Comparison of ENCODE assay signal across 8 mouse cellular contexts in the genomic region with DNA sequence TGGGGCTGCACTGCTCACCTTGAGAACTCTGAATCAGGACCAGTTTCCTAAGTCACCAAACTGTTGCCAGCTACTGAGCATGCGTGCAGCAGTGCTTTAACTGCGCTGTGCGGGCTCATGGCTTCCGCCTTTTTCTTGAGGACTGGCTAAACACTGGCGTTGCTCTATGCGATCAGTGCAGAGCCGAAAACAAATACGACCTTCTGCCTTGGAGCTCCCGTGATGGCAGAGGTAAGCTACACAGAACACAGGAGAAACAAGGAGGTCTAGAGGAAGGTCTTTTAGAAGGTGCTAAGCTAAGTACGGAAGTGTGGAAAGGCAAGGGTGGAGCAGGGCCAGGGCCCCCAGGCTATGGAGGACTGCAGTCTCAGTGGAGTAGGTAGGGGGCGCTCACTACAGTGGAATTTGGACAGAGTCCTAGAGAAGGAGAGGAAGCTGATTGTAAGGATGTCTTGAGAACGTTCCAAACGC. TPM values are rescaled to one million over a fixed set of nuclear protein-coding genes. Genes with fewer than 3 reads are reported as not detected.
DNase-seq lines count a peak whose midpoint lies in the region; ATAC-seq and TF ChIP-seq lines count a peak whose summit lies in the region.

No protein-coding gene starts in this region.

- no peak overlapping the region for H3K9ac ChIP-seq in heart, embryonic 16.5 days (ENCODE audit: low read length)

- H3K27ac ChIP-seq in left cerebral cortex, adult 2 months: no peak overlapping the region
- H3K27ac ChIP-seq in heart, embryonic 16.5 days (ENCODE audit: low read length): no peak overlapping the region
- peak overlapping the region; percentile 85 for H3K27ac ChIP-seq in limb, embryonic 10.5 days
- peak overlapping the region; percentile 81 for H3K27ac ChIP-seq in midbrain, embryonic 10.5 days (replicated peaks)

- no peaks in the 10 kb centered on the region for H3K27me3 ChIP-seq in heart, embryonic 16.5 days (ENCODE audit: control insufficient read depth, insufficient read depth, low read length)
- H3K27me3 ChIP-seq in limb, embryonic 10.5 days (ENCODE audit: low read depth, poor library complexity, severe bottlenecking): no peaks in the 10 kb centered on the region
- no peaks in the 10 kb centered on the region; the same call in 1 of the 2 replicates for H3K27me3 ChIP-seq in midbrain, embryonic 10.5 days (ENCODE audit: low read depth, poor library complexity, severe bottlenecking)

- intact Hi-C loops in left cerebral cortex, adult 2 months (cut with DNase I): no loop called here
- intact Hi-C loops in left cerebral cortex, postnatal 25 days (cut with DNase I): no loop called here
- intact Hi-C loops in left cerebral cortex, postnatal 14 days (cut with DNase I): no loop called here

- H3K36me3 ChIP-seq in heart, embryonic 16.5 days (ENCODE audit: control insufficient read depth, insufficient read depth): peaks cover 12% of the 10 kb centered on the region
- peaks cover 5% of the 10 kb centered on the region for H3K36me3 ChIP-seq in limb, embryonic 10.5 days
- H3K36me3 ChIP-seq in midbrain, embryonic 10.5 days: no peaks in the 10 kb centered on the region

- WGBS in heart, embryonic 16.5 days: 48% methylated on average over 13 of the region's 13 CpGs
- 39% methylated on average over 13 of the region's 13 CpGs for WGBS in limb, embryonic 10.5 days
- 43% methylated on average over 13 of the region's 13 CpGs for WGBS in midbrain, embryonic 10.5 days

- H3K4me1 ChIP-seq in heart, embryonic 16.5 days (ENCODE audit: control insufficient read depth, insufficient read depth, low read length): peaks cover 12% of the 10 kb centered on the region
- H3K4me1 ChIP-seq in limb, embryonic 10.5 days: peaks cover 63% of the 10 kb centered on the region
- H3K4me1 ChIP-seq in midbrain, embryonic 10.5 days: peaks cover 36% of the 10 kb centered on the region

- peak overlapping the region; percentile 6; the same call in 1 of the 2 replicates for H3K4me2 ChIP-seq in heart, embryonic 16.5 days (ENCODE audit: low read depth, low read length)

- DNase-seq in left cerebral cortex, adult 2 months (ENCODE audit: extremely low spot score in 1 of 2, low spot score in 2 of 2): no peak
- DNase-seq in left cerebral cortex, postnatal 25 days (ENCODE audit: low spot score in 2 of 2): no peak
- peak; percentile 28 for DNase-seq in c-Kit-positive CD71-positive TER-119-negative erythroid progenitor cells, embryonic 14.5 days (ENCODE audit: low read depth)
- peak; percentile 78 for DNase-seq in limb, embryonic 10.5 days (ENCODE audit: low spot score)
- peak; percentile 75 for DNase-seq in midbrain, embryonic 10.5 days (ENCODE audit: low spot score)
- peak; percentile 36 to 39 for DNase-seq in thymus, postnatal 36 days
- DNase-seq in left cerebral cortex, postnatal 14 days (ENCODE audit: low spot score in 2 of 2): no peak

- peak; percentile 45 for TF ChIP-seq CTCF in left cerebral cortex, adult 2 months (IDR thresholded peaks at IDR 0.05)

- no peaks in the 10 kb centered on the region for H3K9me3 ChIP-seq in heart, embryonic 16.5 days (replicated peaks; ENCODE audit: control insufficient read depth, low read length)
- H3K9me3 ChIP-seq in limb, embryonic 10.5 days (replicated peaks): no peaks in the 10 kb centered on the region
- no peaks in the 10 kb centered on the region for H3K9me3 ChIP-seq in midbrain, embryonic 10.5 days (replicated peaks)

- H3K4me3 ChIP-seq in left cerebral cortex, adult 2 months: no peak overlapping the region
- no peak overlapping the region for H3K4me3 ChIP-seq in heart, embryonic 16.5 days (ENCODE audit: low read length)
- peak overlapping the region; percentile 23; the same call in 1 of the 2 replicates for H3K4me3 ChIP-seq in limb, embryonic 10.5 days
- H3K4me3 ChIP-seq in midbrain, embryonic 10.5 days: peak overlapping the region; percentile 43

- ATAC-seq in heart, embryonic 16.5 days (replicated peaks; ENCODE audit: extremely low read depth, insufficient read depth, low FRiP score): peak; percentile 77

RNA-seq across cellular contexts. Expression of gene Msrb3, which starts 41.3 kb away (rescaled TPM):
- total RNA-seq in left cerebral cortex, adult 2 months (2021): 1 to 10 TPM; 6.4 to 7.2 TPM
- 1 to 10 TPM; 5.7 to 6.0 TPM for total RNA-seq in left cerebral cortex, postnatal 25 days (2021)
- polyA plus RNA-seq in heart, embryonic 16.5 days (2015; fragmentation: Nextera tagmentation; extraction: Ambion mirVana): 38.3 and 39.8 TPM in 2 replicates
- 5.4 and 7.2 TPM in 2 replicates for polyA plus RNA-seq in limb, embryonic 10.5 days (2016; fragmentation: Nextera tagmentation; extraction: Ambion mirVana)
- polyA plus RNA-seq in midbrain, embryonic 10.5 days (2016; fragmentation: Nextera tagmentation; extraction: Ambion mirVana): 3.2 TPM in 2 replicates
- total RNA-seq in left cerebral cortex, postnatal 14 days (2021): 1 to 10 TPM; 5.2 to 6.8 TPM

Comparison
In these comparisons a context has a peak if more than half of its experiments do, and no peak if none do; other contexts are left out.
1. DNase-seq: peak in c-Kit-positive CD71-positive TER-119-negative erythroid progenitor cells, embryonic 14.5 days (single experiment), limb, embryonic 10.5 days (single experiment), midbrain, embryonic 10.5 days (single experiment) and thymus, postnatal 36 days (2 of 2); none in left cerebral cortex, adult 2 months (0 of 2), left cerebral cortex, postnatal 25 days (0 of 2) and left cerebral cortex, postnatal 14 days (0 of 2).
2. H3K27ac ChIP-seq: peak in limb, embryonic 10.5 days (single experiment) and midbrain, embryonic 10.5 days (single experiment); none in left cerebral cortex, adult 2 months (single experiment) and heart, embryonic 16.5 days (single experiment).
3. H3K4me3 ChIP-seq: peak in limb, embryonic 10.5 days (single experiment) and midbrain, embryonic 10.5 days (single experiment); none in left cerebral cortex, adult 2 months (single experiment) and heart, embryonic 16.5 days (single experiment).